Mouse (Mus musculus) midbrain, embryonic 16.5 days (tissue): ENCODE data around the gene Ppp2r5e. TPM values are rescaled to one million over a fixed set of nuclear protein-coding genes. Genes with fewer than 3 reads are reported as not detected.

Experiments
- ATAC-seq: fragments of 200-750 bp; cut with Nextera tagmentation; 2 replicates; pipeline ENCODE4 v1.8.0; 2017; ENCODE audit warnings: moderate TSS enrichment
- H3K27ac ChIP-seq: fragments of 300-500 bp; sonication (generic); 2 replicates; pipeline ENCODE4 v1.5.1; 2014; ENCODE audit warnings: mild to moderate bottlenecking, low read length, mixed read lengths
- H3K27me3 ChIP-seq: fragments of 300-500 bp; sonication (generic); 2 replicates; pipeline ENCODE4 v1.6.1; 2014; ENCODE audit warnings: low read depth, low read length, mixed read lengths; ENCODE audit not compliant: control insufficient read depth, insufficient read depth
- H3K36me3 ChIP-seq: fragments of 300-500 bp; sonication (generic); 2 replicates; pipeline ENCODE4 v1.6.1; 2014; ENCODE audit warnings: mild to moderate bottlenecking, low read length, moderate library complexity, mixed read lengths; ENCODE audit not compliant: control insufficient read depth, insufficient read depth
- H3K4me1 ChIP-seq: fragments of 300-500 bp; sonication (generic); 2 replicates; pipeline ENCODE4 v1.6.1; 2014; ENCODE audit warnings: mild to moderate bottlenecking, low read length, mixed read lengths; ENCODE audit not compliant: control insufficient read depth, insufficient read depth
- H3K4me2 ChIP-seq: fragments of 300-500 bp; sonication (generic); 2 replicates; pipeline ENCODE4 v1.6.1; 2014; ENCODE audit warnings: mild to moderate bottlenecking, low read length, mixed read lengths
- H3K4me3 ChIP-seq: fragments of 300-500 bp; sonication (generic); 2 replicates; pipeline ENCODE4 v1.5.1; 2014; ENCODE audit warnings: low read depth, mild to moderate bottlenecking, low read length, moderate library complexity, mixed read lengths
- H3K9ac ChIP-seq: fragments of 300-500 bp; sonication (generic); 2 replicates; pipeline ENCODE4 v1.6.1; 2014; ENCODE audit warnings: low read depth, low read length, mixed read lengths
- H3K9me3 ChIP-seq: fragments of 300-500 bp; sonication (generic); replicated peaks from 2 replicates; pipeline ENCODE4 v1.6.1; 2014; ENCODE audit warnings: mild to moderate bottlenecking, low read length, mixed read lengths; ENCODE audit not compliant: control insufficient read depth, poor library complexity, severe bottlenecking
- WGBS: fragments of 180-500 bp; shearing (Covaris S2); extraction: QIAGEN DNeasy Blood & Tissue Kit; methylation state at CpG from one replicate; pipeline ENCODE4 v1.1.7; 2014; 5-methylcytosine and 5-hydroxymethylcytosine counted together
- polyA plus RNA-seq: library from polyadenylated mRNA; unstranded; fragments of >200 nt; fragmentation: Nextera tagmentation; extraction: Ambion mirVana; gene quantifications from 2 replicates; pipeline ENCODE4 v1.2.1, GENCODE M21; 2015

Ppp2r5e gene
- polyA plus RNA-seq, 1 experiment from 2014 or later = 18.1 TPM

DNA sequence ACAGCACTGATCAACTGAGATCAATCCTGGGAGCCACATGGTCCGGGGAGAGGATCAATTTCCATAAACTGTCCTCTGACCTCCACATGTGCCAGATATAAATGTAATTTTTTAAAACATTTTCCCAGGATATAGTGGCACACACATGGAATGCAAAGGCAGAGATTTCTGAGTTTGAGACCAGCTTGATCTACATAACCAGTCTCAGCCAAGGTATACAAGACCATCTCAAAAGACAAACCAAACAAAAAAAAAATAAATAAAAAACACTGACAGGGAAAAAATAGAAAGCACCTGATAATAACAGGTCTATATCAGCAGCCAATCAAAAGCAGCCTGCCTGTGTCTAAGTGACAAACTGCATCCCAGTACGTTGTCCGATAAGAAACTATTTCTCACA lies 48.9 kb downstream of the Ppp2r5e start:
- H3K36me3 ChIP-seq = no peaks in the 10 kb centered on the region
- H3K9me3 ChIP-seq = no peaks in the 10 kb centered on the region
- H3K27ac ChIP-seq = no peak overlapping the region
- H3K4me1 ChIP-seq = peaks cover 13% of the 10 kb centered on the region; the same call in 1 of the 2 replicates
- WGBS = 86% methylated on average over 3 of the region's 3 CpGs
- H3K27me3 ChIP-seq = no peaks in the 10 kb centered on the region
- no peak overlapping the region for H3K9ac ChIP-seq
- no peak overlapping the region for H3K4me3 ChIP-seq
- no peak for ATAC-seq
- no peak overlapping the region for H3K4me2 ChIP-seq

DNA sequence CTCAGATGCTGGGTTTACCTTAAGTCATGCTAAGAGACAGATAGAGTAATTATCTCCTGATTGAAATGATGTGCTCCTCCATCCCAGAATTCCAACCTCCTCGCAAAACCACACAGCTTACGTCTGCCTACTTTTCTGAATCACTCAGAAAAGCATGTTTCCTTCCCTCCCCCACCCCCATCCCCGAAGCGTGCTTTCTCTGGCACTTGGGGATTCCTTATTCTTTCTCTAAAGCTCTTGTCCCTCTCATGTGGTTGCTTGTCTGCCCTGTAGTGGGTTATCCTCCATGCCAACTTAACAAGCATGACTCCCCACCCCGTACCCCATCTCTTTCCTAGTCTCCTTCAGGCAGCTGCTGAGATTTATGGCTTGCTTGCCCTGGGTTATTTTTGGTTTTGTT lies 49.8 kb downstream of the Ppp2r5e start:
- WGBS = 87% methylated on average over 5 of the region's 5 CpGs
- peaks cover 13% of the 10 kb centered on the region; the same call in 1 of the 2 replicates for H3K4me1 ChIP-seq
- no peak overlapping the region for H3K4me3 ChIP-seq
- no peaks in the 10 kb centered on the region for H3K9me3 ChIP-seq
- no peak overlapping the region for H3K27ac ChIP-seq
- H3K36me3 ChIP-seq = no peaks in the 10 kb centered on the region
- no peak for ATAC-seq
- no peaks in the 10 kb centered on the region for H3K27me3 ChIP-seq
- H3K9ac ChIP-seq = no peak overlapping the region
- no peak overlapping the region for H3K4me2 ChIP-seq

GRCm38 (mm10) chr12:75545431-75545925 lies 50.6 kb downstream of the Ppp2r5e start:
- Histone ChIP-seq H3K9ac (no peak overlapping the region), H3K4me1 (peaks cover 13% of the 10 kb centered on the region), H3K36me3 (no peaks in the 10 kb centered on the region), H3K9me3 (no peaks in the 10 kb centered on the region), H3K4me2 (no peak overlapping the region), H3K27me3 (no peaks in the 10 kb centered on the region), H3K4me3 (no peak overlapping the region), H3K27ac (no peak overlapping the region)
- WGBS = 99% methylated on average over 4 of the region's 4 CpGs
- ATAC-seq = no peak

DNA sequence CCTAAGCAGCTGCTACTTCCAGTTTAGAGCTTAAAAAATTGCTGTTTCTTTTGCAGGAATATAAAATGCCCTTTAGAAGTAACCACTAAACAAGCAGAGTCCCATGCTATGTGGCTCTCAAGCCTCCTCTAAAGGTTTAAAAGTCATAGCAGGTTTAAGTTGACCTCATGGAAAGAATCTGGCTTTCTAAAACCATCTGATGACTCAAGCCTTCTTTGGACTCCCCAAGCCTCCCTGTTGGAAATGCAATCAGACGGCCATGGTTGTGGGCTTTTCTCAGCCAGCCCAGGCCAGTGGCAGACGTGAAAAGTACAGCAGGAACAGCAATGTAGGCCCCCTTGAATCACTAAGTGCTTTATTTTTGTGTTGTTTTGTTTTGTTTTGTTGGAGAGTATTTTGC lies 51.4 kb downstream of the Ppp2r5e start:
- H3K9me3 ChIP-seq = no peaks in the 10 kb centered on the region
- peaks cover 12% of the 10 kb centered on the region for H3K4me1 ChIP-seq
- no peak overlapping the region for H3K4me3 ChIP-seq
- no peaks in the 10 kb centered on the region for H3K36me3 ChIP-seq
- no peak overlapping the region for H3K9ac ChIP-seq
- no peak for ATAC-seq
- no peak overlapping the region for H3K4me2 ChIP-seq
- WGBS = 78% methylated on average over 2 of the region's 2 CpGs
- H3K27ac ChIP-seq = no peak overlapping the region
- no peaks in the 10 kb centered on the region for H3K27me3 ChIP-seq

DNA sequence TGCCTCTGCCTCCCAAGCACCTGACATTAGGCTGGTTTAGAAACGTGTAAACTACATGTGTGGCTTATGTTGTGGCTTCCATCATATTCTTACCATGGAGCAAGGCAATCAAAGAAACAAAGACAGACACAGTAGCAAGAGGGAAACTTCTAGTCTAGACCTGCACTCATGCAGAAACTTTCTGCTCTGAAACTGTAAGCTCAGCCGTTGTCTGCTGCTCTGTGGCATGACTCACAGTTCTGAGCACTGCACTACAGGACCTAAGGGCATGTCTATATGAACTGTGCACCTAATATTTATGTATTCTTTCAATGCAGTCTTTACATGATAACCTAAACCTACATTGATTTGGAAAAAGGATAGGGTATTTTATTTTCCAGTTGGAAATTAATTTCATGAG lies 51.8 kb downstream of the Ppp2r5e start:
- WGBS = 93% methylated on average over 2 of the region's 2 CpGs
- Histone ChIP-seq H3K4me3 (no peak overlapping the region), H3K9ac (no peak overlapping the region), H3K27me3 (no peaks in the 10 kb centered on the region), H3K9me3 (no peaks in the 10 kb centered on the region), H3K36me3 (no peaks in the 10 kb centered on the region), H3K4me1 (peaks cover 9% of the 10 kb centered on the region), H3K27ac (no peak overlapping the region), H3K4me2 (no peak overlapping the region)
- no peak for ATAC-seq

- Histone ChIP-seq H3K4me3 (no peak overlapping the region), H3K9me3 (no peaks in the 10 kb centered on the region), H3K36me3 (no peaks in the 10 kb centered on the region), H3K9ac (no peak overlapping the region), H3K4me2 (no peak overlapping the region), H3K27me3 (no peaks in the 10 kb centered on the region), H3K4me1 (peaks cover 9% of the 10 kb centered on the region), H3K27ac (no peak overlapping the region)
- WGBS = 73% methylated on average over 3 of the region's 3 CpGs
- ATAC-seq = no peak
These were observed 52.7 kb downstream of the Ppp2r5e start for GRCm38 (mm10) chr12:75543346-75543745.

DNA sequence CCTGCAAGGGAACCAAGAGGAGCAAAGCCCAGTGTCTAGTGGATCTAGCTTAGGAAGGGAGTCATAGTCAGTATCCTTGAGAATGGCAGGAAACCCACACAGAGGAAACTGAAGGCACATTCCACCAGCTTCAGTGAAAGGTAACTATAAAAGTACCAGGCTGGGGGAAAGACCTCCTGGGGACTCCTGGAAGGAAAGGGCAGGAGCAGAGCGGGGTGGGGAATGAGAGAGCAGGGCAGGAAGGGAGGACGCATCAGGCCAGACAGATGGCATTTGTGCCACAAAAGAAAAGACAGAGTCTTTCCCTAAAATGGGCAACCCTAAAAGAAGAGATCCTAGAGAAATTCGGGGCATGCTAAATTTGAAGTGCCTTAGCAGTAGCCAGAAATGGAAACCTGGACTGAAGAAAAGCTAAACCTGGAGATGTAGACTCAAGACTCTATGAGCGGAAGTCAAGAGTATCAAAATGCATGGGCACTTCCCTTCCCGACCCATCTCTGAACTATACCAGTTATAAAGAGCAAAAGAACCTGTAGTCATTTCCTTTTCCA lies 55.3 kb downstream of the Ppp2r5e start:
- Histone ChIP-seq H3K36me3 (no peaks in the 10 kb centered on the region), H3K9ac (no peak overlapping the region), H3K4me2 (no peak overlapping the region), H3K9me3 (no peaks in the 10 kb centered on the region), H3K4me3 (no peak overlapping the region), H3K4me1 (peaks cover 20% of the 10 kb centered on the region), H3K27me3 (no peaks in the 10 kb centered on the region), H3K27ac (no peak overlapping the region)
- WGBS = 90% methylated on average over 5 of the region's 5 CpGs
- ATAC-seq = no peak

DNA sequence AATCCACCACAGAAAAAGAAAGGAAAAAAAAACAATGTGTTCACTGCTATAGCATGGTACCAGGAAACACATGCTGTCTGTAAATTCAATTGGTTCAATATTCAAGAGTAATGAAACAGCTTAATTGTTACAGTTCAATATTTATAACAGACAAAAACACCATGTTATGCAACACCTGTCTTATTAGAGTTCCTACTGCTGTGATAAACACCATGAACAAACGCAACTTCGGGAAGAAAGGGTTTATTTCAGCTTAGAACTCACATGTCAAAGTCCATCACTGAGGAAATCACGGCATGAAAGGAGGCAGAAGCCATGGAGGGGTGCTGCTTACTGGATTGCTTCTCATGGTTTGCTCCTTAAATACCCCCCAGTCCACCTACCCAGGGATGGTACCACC lies 56.8 kb downstream of the Ppp2r5e start:
- WGBS = 66% methylated on average over 3 of the region's 3 CpGs
- H3K27ac ChIP-seq = no peak overlapping the region
- ATAC-seq = no peak
- H3K27me3 ChIP-seq = no peaks in the 10 kb centered on the region
- peaks cover 20% of the 10 kb centered on the region for H3K4me1 ChIP-seq
- no peaks in the 10 kb centered on the region for H3K36me3 ChIP-seq
- no peaks in the 10 kb centered on the region for H3K9me3 ChIP-seq
- H3K4me3 ChIP-seq = no peak overlapping the region
- H3K9ac ChIP-seq = no peak overlapping the region
- H3K4me2 ChIP-seq = no peak overlapping the region

- no peak overlapping the region for H3K4me3 ChIP-seq
- H3K9ac ChIP-seq = no peak overlapping the region
- no peak for ATAC-seq
- peaks cover 16% of the 10 kb centered on the region for H3K4me1 ChIP-seq
- no peaks in the 10 kb centered on the region for H3K9me3 ChIP-seq
- H3K27me3 ChIP-seq = no peaks in the 10 kb centered on the region
- H3K27ac ChIP-seq = no peak overlapping the region
- H3K4me2 ChIP-seq = no peak overlapping the region
- no peaks in the 10 kb centered on the region for H3K36me3 ChIP-seq
- WGBS = 54% methylated on average over 6 of the region's 6 CpGs
These were observed 58.2 kb downstream of the Ppp2r5e start for GRCm38 (mm10) chr12:75537673-75538423.
